Mouse (Mus musculus): ENCODE results near the gene Sgk1. TPM values are rescaled to one million over a fixed set of nuclear protein-coding genes. Genes with fewer than 3 reads are reported as not detected.

Gene Sgk1
- total and polyA plus RNA-seq, 3 experiments = 0.76 to 16.0 (median 4.3) TPM

DNA sequence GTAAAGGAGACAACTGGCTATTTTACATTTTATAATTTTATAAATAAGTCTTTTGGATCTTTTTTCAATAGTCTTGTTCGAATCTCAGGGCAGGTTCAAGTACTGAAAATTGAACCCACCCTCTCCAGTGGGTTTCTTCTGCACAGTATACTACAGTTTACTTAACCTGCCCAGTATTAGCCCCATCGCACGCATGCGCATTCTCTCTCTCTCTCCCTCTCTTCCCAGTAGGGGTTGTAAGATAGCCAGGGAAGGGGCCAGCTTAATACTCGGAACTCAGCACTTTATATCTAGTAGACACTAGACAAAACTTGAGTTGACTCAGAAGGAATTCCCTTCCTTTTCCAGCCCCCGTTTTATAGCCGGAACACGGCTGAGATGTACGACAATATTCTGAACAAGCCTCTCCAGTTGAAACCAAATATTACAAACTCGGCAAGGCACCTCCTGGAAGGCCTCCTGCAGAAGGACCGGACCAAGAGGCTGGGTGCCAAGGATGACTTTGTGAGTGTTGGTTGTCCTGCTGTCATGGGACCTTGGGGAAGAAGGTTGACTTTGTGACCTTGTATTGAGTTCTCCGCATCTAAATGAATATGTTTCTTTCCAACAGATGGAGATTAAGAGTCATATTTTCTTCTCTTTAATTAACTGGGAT lies 115.7 kb downstream of the Sgk1 start:
- Histone ChIP-seq H3K4me3 (replicated peaks in 1 of 3; ENCODE audit: low read depth in 2 of 3, low read length in 2 of 3, poor library complexity in 1 of 3) (no peak overlapping the region), H3K9me3 (replicated peaks; ENCODE audit: low read length) (no peaks in the 10 kb centered on the region), H3K4me2 (ENCODE audit: insufficient read depth, low read depth, poor library complexity, severe bottlenecking) (no peak overlapping the region), H3K36me3 (replicated peaks in 1 of 2; ENCODE audit: control insufficient read depth in 1 of 2, insufficient read depth in 1 of 2, low read length in 1 of 2) (peaks cover 0 to 29% of the 10 kb centered on the region in 2 experiments), H3K79me2 (replicated peaks; ENCODE audit: control insufficient read depth, extremely low read depth, insufficient read depth, poor library complexity, severe bottlenecking) (no peaks in the 10 kb centered on the region), H3K4me1 (ENCODE audit: control insufficient read depth in 1 of 2, insufficient read depth in 2 of 2) (peaks cover 0 to 9% of the 10 kb centered on the region in 2 experiments; a peak in 2 of 4 replicates), H3K9ac (ENCODE audit: insufficient read depth, low read depth) (no peak overlapping the region), H3K27ac (ENCODE audit: insufficient read depth, low read depth) (no peak overlapping the region), H3K27me3 (replicated peaks) (peaks cover 7% of the 10 kb centered on the region)
- dilution Hi-C loops (cut with MboI; ENCODE audit: extremely low pct_ligation_motif_present, extremely low pct_unique_long_range_greater_than_20kb, low sequenced_read_pairs) = no loop called here
- no peak for DNase-seq (ENCODE audit: extremely low read depth)
- TF ChIP-seq PAX5 (IDR thresholded peaks at IDR 0.05; ENCODE audit: low read length) = no peak
- in situ Hi-C loops (cut with MboI; ENCODE audit: low pct_ligation_motif_present, low pct_unique_long_range_greater_than_20kb, low sequenced_read_pairs) = loop anchor here (5.0 to 25.0 kb wide), 2 partner anchors 385 to 535 kb away; no protein-coding TSS in a partner anchor

DNA sequence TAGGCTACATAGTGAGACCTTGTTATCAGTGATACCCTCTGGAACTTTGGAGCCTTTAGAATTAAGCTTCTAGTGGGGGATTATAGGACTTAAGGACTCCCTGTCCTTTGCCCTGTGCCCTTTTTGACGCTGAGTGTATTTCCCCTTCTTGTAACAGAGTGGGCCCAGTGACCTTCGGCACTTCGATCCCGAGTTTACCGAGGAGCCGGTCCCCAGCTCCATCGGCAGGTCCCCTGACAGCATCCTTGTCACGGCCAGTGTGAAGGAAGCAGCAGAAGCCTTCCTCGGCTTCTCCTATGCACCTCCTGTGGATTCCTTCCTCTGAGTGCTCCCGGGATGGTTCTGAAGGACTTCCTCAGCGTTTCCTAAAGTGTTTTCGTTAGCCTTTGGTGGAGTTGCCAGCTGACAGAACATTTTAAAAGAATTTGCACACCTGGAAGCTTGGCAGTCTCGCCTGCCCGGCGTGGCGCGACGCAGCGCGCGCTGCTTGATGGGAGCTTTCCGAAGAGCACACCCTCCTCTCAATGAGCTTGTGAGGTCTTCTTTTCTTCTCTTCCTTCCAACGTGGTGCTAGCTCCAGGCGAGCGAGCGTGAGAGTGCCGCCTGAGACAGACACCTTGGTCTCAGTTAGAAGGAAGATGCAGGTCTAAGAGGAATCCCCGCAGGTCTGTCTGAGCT lies 116.7 kb downstream of the Sgk1 start:
- Histone ChIP-seq H3K36me3 (replicated peaks in 1 of 2; ENCODE audit: control insufficient read depth in 1 of 2, insufficient read depth in 1 of 2, low read length in 1 of 2) (peaks cover 0 to 29% of the 10 kb centered on the region in 2 experiments), H3K4me2 (ENCODE audit: insufficient read depth, low read depth, poor library complexity, severe bottlenecking) (no peak overlapping the region), H3K9me3 (replicated peaks; ENCODE audit: low read length) (no peaks in the 10 kb centered on the region), H3K9ac (ENCODE audit: insufficient read depth, low read depth) (no peak overlapping the region), H3K27ac (ENCODE audit: insufficient read depth, low read depth) (no peak overlapping the region), H3K4me1 (ENCODE audit: control insufficient read depth in 1 of 2, insufficient read depth in 2 of 2) (peaks cover 0 to 6% of the 10 kb centered on the region in 2 experiments; a peak in 2 of 4 replicates), H3K79me2 (replicated peaks; ENCODE audit: control insufficient read depth, extremely low read depth, insufficient read depth, poor library complexity, severe bottlenecking) (no peaks in the 10 kb centered on the region), H3K4me3 (replicated peaks in 1 of 3; ENCODE audit: low read depth in 2 of 3, low read length in 2 of 3, poor library complexity in 1 of 3) (no peak overlapping the region), H3K27me3 (replicated peaks) (no peaks in the 10 kb centered on the region)
- no peak for DNase-seq (ENCODE audit: extremely low read depth)
- in situ Hi-C loops (cut with MboI; ENCODE audit: low pct_ligation_motif_present, low pct_unique_long_range_greater_than_20kb, low sequenced_read_pairs) = loop anchor here (5.0 to 25.0 kb wide), 2 partner anchors 386 to 536 kb away; no protein-coding TSS in a partner anchor
- TF ChIP-seq ELF1 (IDR thresholded peaks at IDR 0.05; ENCODE audit: low read depth, low read length) (no peak), POLR2A (IDR thresholded peaks at IDR 0.05; ENCODE audit: low read depth, low read length) (no peak), USF1 (IDR thresholded peaks at IDR 0.05; ENCODE audit: low read depth, low read length) (no peak), RAD21 (IDR thresholded peaks at IDR 0.05; ENCODE audit: low read depth, low read length) (no peak), SMC3 (IDR thresholded peaks at IDR 0.05; ENCODE audit: low read depth, low read length) (no peak), ZKSCAN1 (IDR thresholded peaks at IDR 0.05; ENCODE audit: borderline replicate concordance, low read depth, low read length) (no peak), ZMIZ1 (IDR thresholded peaks at IDR 0.05; ENCODE audit: low read depth, low read length) (no peak)
- dilution Hi-C loops (cut with MboI; ENCODE audit: extremely low pct_ligation_motif_present, extremely low pct_unique_long_range_greater_than_20kb, low sequenced_read_pairs) = no loop called here

DNA sequence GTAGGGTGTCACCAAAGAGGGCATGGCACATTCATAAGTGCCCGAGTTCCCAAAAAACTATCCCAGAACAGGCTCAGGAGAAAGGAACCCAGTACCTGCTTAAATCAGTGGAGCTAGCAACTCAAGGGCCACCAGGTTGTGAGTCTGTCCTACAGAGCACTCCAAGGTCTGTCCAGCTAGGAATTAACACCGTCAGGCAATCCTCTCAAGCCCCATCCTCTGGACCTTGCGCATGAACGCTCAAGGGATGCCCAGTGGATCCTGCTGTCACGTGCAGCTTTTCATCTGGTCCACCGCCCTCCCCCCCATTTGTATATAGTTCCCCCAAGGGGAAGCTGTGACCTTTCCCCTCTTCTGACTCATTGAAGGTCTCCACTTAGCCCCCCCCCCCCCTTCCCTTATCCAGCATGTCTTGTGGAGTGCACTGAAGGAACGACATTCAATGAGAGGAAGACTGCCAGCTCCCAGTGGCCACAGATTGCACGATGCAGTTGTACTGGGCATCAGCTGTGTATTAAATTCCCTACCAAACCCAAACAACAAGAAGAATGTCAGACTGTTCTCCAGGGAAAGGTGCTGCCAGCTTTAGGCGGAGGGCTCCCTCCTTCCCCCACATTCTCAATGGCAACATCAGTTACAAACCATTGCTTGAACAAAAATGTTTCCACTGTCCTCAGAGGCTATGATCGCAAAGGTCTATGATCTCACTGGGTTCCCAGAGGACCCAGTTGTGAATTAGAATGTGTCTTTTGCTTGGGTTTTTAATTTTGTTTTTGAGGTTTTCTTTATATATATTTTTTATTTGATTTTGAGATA lies 118.7 kb downstream of the Sgk1 start:
- Histone ChIP-seq H3K9ac (ENCODE audit: insufficient read depth, low read depth) (no peak overlapping the region), H3K79me2 (replicated peaks; ENCODE audit: control insufficient read depth, extremely low read depth, insufficient read depth, poor library complexity, severe bottlenecking) (no peaks in the 10 kb centered on the region), H3K4me2 (ENCODE audit: insufficient read depth, low read depth, poor library complexity, severe bottlenecking) (no peak overlapping the region), H3K4me3 (replicated peaks in 1 of 3; ENCODE audit: low read depth in 2 of 3, low read length in 2 of 3, poor library complexity in 1 of 3) (no peak overlapping the region), H3K9me3 (replicated peaks; ENCODE audit: low read length) (no peaks in the 10 kb centered on the region), H3K27ac (ENCODE audit: insufficient read depth, low read depth) (no peak overlapping the region), H3K4me1 (ENCODE audit: control insufficient read depth in 1 of 2, insufficient read depth in 2 of 2) (peaks cover 0 to 6% of the 10 kb centered on the region in 2 experiments; a peak in 2 of 4 replicates), H3K36me3 (replicated peaks in 1 of 2; ENCODE audit: control insufficient read depth in 1 of 2, insufficient read depth in 1 of 2, low read length in 1 of 2) (peaks cover 0 to 29% of the 10 kb centered on the region in 2 experiments), H3K27me3 (replicated peaks) (no peaks in the 10 kb centered on the region)
- no peak for DNase-seq (ENCODE audit: extremely low read depth)
- in situ Hi-C loops (cut with MboI; ENCODE audit: low pct_ligation_motif_present, low pct_unique_long_range_greater_than_20kb, low sequenced_read_pairs) = no loop called here
- TF ChIP-seq RCOR1 (conservative IDR thresholded peaks at IDR 0.05; ENCODE audit: low read depth, low read length) (no peak), MXI1 (IDR thresholded peaks at IDR 0.05; ENCODE audit: low read depth, low read length) (no peak), MYC (IDR thresholded peaks at IDR 0.05; ENCODE audit: low read depth, low read length) (no peak), SMC3 (IDR thresholded peaks at IDR 0.05; ENCODE audit: low read depth, low read length) (no peak), UBTF (IDR thresholded peaks at IDR 0.05; ENCODE audit: low read depth, low read length) (no peak), EP300 (IDR thresholded peaks at IDR 0.05; ENCODE audit: low read length) (no peak), SIN3A (IDR thresholded peaks at IDR 0.05; ENCODE audit: low read length) (no peak), E2F4 (IDR thresholded peaks at IDR 0.05; ENCODE audit: insufficient replicate concordance, low read depth, low read length) (no peak), TBP (conservative IDR thresholded peaks at IDR 0.05; ENCODE audit: low read depth, low read length) (no peak), NRF1 (IDR thresholded peaks at IDR 0.05; ENCODE audit: low read depth, low read length) (no peak), MAX (IDR thresholded peaks at IDR 0.05; ENCODE audit: low read length) (no peak), MEF2A (IDR thresholded peaks at IDR 0.05; ENCODE audit: borderline replicate concordance, low read depth, low read length) (no peak), MAZ (IDR thresholded peaks at IDR 0.05; ENCODE audit: low read depth, low read length) (no peak)
- dilution Hi-C loops (cut with MboI; ENCODE audit: extremely low pct_ligation_motif_present, extremely low pct_unique_long_range_greater_than_20kb, low sequenced_read_pairs) = no loop called here

Data from CH12.LX (cell line).